Mouse (Mus musculus) MEL (cell line): Measurements from ENCODE around the gene Oas1d.

Experiments used
- BHLHE40 ChIP-seq: IDR thresholded peaks from 2 replicates; pipeline ENCODE4 v1.6.1; 2012; ENCODE audit warnings: low read depth, mild to moderate bottlenecking, inconsistent platforms, low read length, improper control_type of control experiment, borderline replicate concordance
- CTCF ChIP-seq, 3 experiments: IDR thresholded peaks in 2 of 3; conservative IDR thresholded peaks in 1 of 3; 2 replicates each; pipeline ENCODE4 v1.5.1; 2011 to 2012; ENCODE audit warnings: low read length in 3 of 3, low read depth in 2 of 3, mild to moderate bottlenecking in 2 of 3, improper control_type of control experiment in 1 of 3, inconsistent platforms in 1 of 3, mixed read lengths in 1 of 3, moderate library complexity in 1 of 3; ENCODE audit not compliant: control insufficient read depth in 1 of 3, insufficient read depth in 1 of 3, poor library complexity in 1 of 3, severe bottlenecking in 1 of 3
- ELF1 ChIP-seq: IDR thresholded peaks from 2 replicates; pipeline ENCODE4 v1.6.1; 2014; ENCODE audit warnings: low read depth, mild to moderate bottlenecking, inconsistent platforms, low read length, improper control_type of control experiment, moderate library complexity
- ETS1 ChIP-seq: IDR thresholded peaks from 2 replicates; pipeline ENCODE4 v1.6.1; 2012; ENCODE audit warnings: low read depth, mild to moderate bottlenecking, inconsistent platforms, low read length, improper control_type of control experiment, moderate library complexity
- HCFC1 ChIP-seq: IDR thresholded peaks from 2 replicates; pipeline ENCODE4 v1.6.1; 2012; ENCODE audit warnings: low read depth, mild to moderate bottlenecking, inconsistent platforms, low read length, improper control_type of control experiment, moderate library complexity
- JUND ChIP-seq: IDR thresholded peaks from 2 replicates; pipeline ENCODE4 v1.6.1; 2011; ENCODE audit warnings: low read depth, mild to moderate bottlenecking, improper control_type of control experiment, low read length
- MAFK ChIP-seq: IDR thresholded peaks from 2 replicates; pipeline ENCODE4 v1.6.1; 2011; ENCODE audit warnings: low read depth, mild to moderate bottlenecking, low read length, improper control_type of control experiment, borderline replicate concordance
- POLR2A ChIP-seq, 2 experiments: IDR thresholded peaks; 2 replicates each; pipeline ENCODE4 v1.6.1; 2011 to 2012; ENCODE audit warnings: low read length in 2 of 2, mild to moderate bottlenecking in 2 of 2, control low read depth in 1 of 2, improper control_type of control experiment in 1 of 2, low read depth in 1 of 2, moderate library complexity in 1 of 2; ENCODE audit not compliant: control insufficient read depth in 1 of 2, insufficient read depth in 1 of 2, poor library complexity in 1 of 2
- POLR2AphosphoS2 ChIP-seq: IDR thresholded peaks from 2 replicates; pipeline ENCODE4 v1.6.1; 2011; ENCODE audit warnings: low read length, improper control_type of control experiment
- POLR2AphosphoS5 ChIP-seq: IDR thresholded peaks from 2 replicates; pipeline ENCODE4 v1.6.1; 2012; ENCODE audit warnings: low read depth, borderline replicate concordance, mild to moderate bottlenecking, inconsistent platforms, low read length, moderate library complexity, mixed read lengths
- RCOR1 ChIP-seq: IDR thresholded peaks from 2 replicates; pipeline ENCODE4 v1.6.1; 2012; ENCODE audit warnings: low read depth, mild to moderate bottlenecking, inconsistent platforms, low read length, improper control_type of control experiment
- USF1 ChIP-seq: IDR thresholded peaks from 2 replicates; pipeline ENCODE4 v1.6.1; 2014; ENCODE audit warnings: low read depth, mild to moderate bottlenecking, inconsistent platforms, low read length, improper control_type of control experiment, moderate library complexity
- ZKSCAN1 ChIP-seq: IDR thresholded peaks from 2 replicates; pipeline ENCODE4 v1.6.1; 2012; ENCODE audit warnings: low read depth, mild to moderate bottlenecking, inconsistent platforms, low read length, improper control_type of control experiment, moderate library complexity
- ZMIZ1 ChIP-seq: IDR thresholded peaks from 2 replicates; pipeline ENCODE4 v1.6.1; 2012; ENCODE audit warnings: low read depth, mild to moderate bottlenecking, inconsistent platforms, low read length, improper control_type of control experiment, moderate library complexity

- TF ChIP-seq CTCF (IDR thresholded peaks at IDR 0.05 in 2 of 3, conservative IDR thresholded peaks at IDR 0.05 in 1 of 3; ENCODE audit: control insufficient read depth in 1 of 3, insufficient read depth in 1 of 3, low read depth in 2 of 3, low read length in 3 of 3, poor library complexity in 1 of 3, severe bottlenecking in 1 of 3) (no peak), RCOR1 (no peak), POLR2A (IDR thresholded peaks at IDR 0.05; ENCODE audit: control insufficient read depth in 1 of 2, insufficient read depth in 1 of 2, low read depth in 1 of 2, low read length in 2 of 2, poor library complexity in 1 of 2) (no peak), JUND (no peak), MAFK (no peak), POLR2AphosphoS5 (no peak), ELF1 (no peak), USF1 (no peak), ETS1 (no peak), ZKSCAN1 (no peak), ZMIZ1 (no peak), BHLHE40 (no peak), POLR2AphosphoS2 (no peak), HCFC1 (no peak)
These were observed 9.6 kb downstream of the Oas1d start for GRCm38 (mm10) chr5:120923969-120924368.
